Mouse (Mus musculus): ENCODE data around the gene Uvssa. TPM values are rescaled to one million over a fixed set of nuclear protein-coding genes. Genes with fewer than 3 reads are reported as not detected.

Gene Uvssa
- polyA plus RNA-seq, 1 experiment from 2014 or later = 10.6 TPM

DNA sequence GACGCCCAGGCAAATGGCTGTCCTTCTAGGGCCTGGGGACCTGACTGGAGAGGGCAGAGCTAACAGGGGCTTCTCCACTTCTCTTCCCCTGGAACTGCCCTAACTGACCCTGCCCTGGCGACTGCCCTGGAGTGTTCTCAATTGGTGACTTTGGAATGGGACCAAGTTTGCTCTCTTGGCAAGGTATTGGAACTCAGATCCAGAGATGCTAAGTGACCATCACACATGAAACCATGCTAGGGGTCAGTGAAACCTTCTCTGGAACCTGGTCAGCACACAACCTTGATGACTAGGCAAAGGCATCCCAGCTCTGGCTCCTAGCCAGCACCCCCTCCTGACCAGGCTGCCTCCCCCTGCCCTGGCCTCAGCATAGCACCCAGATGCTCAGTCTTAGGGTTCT is 80.8 kb downstream of the Uvssa start:
- Histone ChIP-seq H3K4me1 (no peaks in the 10 kb centered on the region), H3K9ac (no peak overlapping the region), H3K9me3 (no peaks in the 10 kb centered on the region), H3K36me3 (no peaks in the 10 kb centered on the region), H3K4me3 (no peak overlapping the region), H3K27me3 (0 out of 2 replicates have a peak, but pooled peaks cover 8% of the 10 kb centered on the region), H3K27ac (no peak overlapping the region), H3K4me2 (no peak overlapping the region)
- ATAC-seq (ENCODE audit: insufficient number of reproducible peaks, low FRiP score, low TSS enrichment, low read depth) = no peak
- 64% methylated on average over 2 of the region's 2 CpGs for WGBS

GRCm38 (mm10) chr5:33464390-33464789 is 86.0 kb downstream of the Uvssa start:
- no peak overlapping the region for H3K4me2 ChIP-seq
- H3K27me3 ChIP-seq = peaks cover 21% of the 10 kb centered on the region
- WGBS = 63% methylated on average over 7 of the region's 7 CpGs
- no peaks in the 10 kb centered on the region for H3K36me3 ChIP-seq
- no peak overlapping the region for H3K9ac ChIP-seq
- no peaks in the 10 kb centered on the region for H3K4me1 ChIP-seq
- H3K9me3 ChIP-seq = no peaks in the 10 kb centered on the region
- no peak for ATAC-seq (ENCODE audit: insufficient number of reproducible peaks, low FRiP score, low TSS enrichment, low read depth)
- no peak overlapping the region for H3K4me3 ChIP-seq
- no peak overlapping the region for H3K27ac ChIP-seq

DNA sequence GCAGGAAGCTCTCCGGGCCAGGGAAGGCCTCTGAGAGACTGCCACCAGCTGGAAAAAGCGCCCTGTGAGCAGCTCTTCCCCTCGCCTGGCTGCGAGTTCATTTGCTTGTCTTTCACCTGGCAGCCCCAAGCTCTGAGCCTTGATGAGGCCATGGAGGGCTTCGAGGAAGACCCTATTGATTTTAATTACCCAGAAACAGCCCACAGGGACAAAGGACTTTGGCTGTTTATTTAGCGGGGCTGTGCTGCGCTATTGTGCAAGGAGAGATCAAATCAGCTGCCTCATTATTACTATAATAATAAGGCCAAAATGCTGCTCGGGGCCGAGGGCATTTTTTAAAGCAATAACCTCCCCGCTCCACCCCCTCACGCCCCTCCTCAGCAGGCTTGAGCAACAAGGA is 87.1 kb downstream of the Uvssa start:
- H3K27ac ChIP-seq = no peak overlapping the region
- ATAC-seq (ENCODE audit: insufficient number of reproducible peaks, low FRiP score, low TSS enrichment, low read depth) = no peak
- H3K36me3 ChIP-seq = no peaks in the 10 kb centered on the region
- peaks cover 21% of the 10 kb centered on the region for H3K27me3 ChIP-seq
- H3K4me1 ChIP-seq = no peaks in the 10 kb centered on the region
- WGBS = 43% methylated on average over 11 of the region's 11 CpGs
- H3K9ac ChIP-seq = no peak overlapping the region
- no peak overlapping the region for H3K4me2 ChIP-seq
- no peaks in the 10 kb centered on the region for H3K9me3 ChIP-seq
- no peak overlapping the region for H3K4me3 ChIP-seq

Other genes starting within 250 kb of the Uvssa start
- 37.3 and 43.8 TPM in 2 replicates for gene Spon2, start 160.1 kb upstream of the Uvssa start, polyA plus RNA-seq (2015; fragmentation: Nextera tagmentation; extraction: Ambion mirVana)
- 295 and 316 TPM in 2 replicates for gene Ctbp1, start 103.6 kb upstream of the Uvssa start, polyA plus RNA-seq (2015; fragmentation: Nextera tagmentation; extraction: Ambion mirVana)
- gene Maea, start 43.0 kb upstream of the Uvssa start, polyA plus RNA-seq (2015; fragmentation: Nextera tagmentation; extraction: Ambion mirVana) = 114 and 119 TPM in 2 replicates
- gene Nkx1-1, start 55.4 kb downstream of the Uvssa start, polyA plus RNA-seq (2015; fragmentation: Nextera tagmentation; extraction: Ambion mirVana) = not detected in 2 replicates